Mouse (Mus musculus) cerebellum, adult 2 months (tissue): Measurements from ENCODE around the gene Bbc3.

Source experiments
- CTCF ChIP-seq: fragments of 200-500 bp; IDR thresholded peaks from 2 replicates; pipeline ENCODE4 v1.5.1; 2011; ENCODE audit warnings: low read depth, mild to moderate bottlenecking, control low read depth, low read length, moderate library complexity, borderline replicate concordance; ENCODE audit not compliant: insufficient read depth
- POLR2A ChIP-seq: fragments of 200-500 bp; IDR thresholded peaks from 2 replicates; pipeline ENCODE4 v1.6.1; 2011; ENCODE audit warnings: low read length, control low read depth, borderline replicate concordance; ENCODE audit not compliant: insufficient read depth

- TF ChIP-seq CTCF (no peak), POLR2A (no peak)
These were observed 29.5 kb downstream of the Bbc3 start for GRCm38 (mm10) chr7:16337733-16338132.
